Mouse (Mus musculus) left cerebral cortex, adult 6 months (tissue): ENCODE results near the gene Jkamp. TPM values are rescaled to one million over a fixed set of nuclear protein-coding genes. Genes with fewer than 3 reads are reported as not detected.

ENCODE experiments used
- long read RNA-seq, 2 experiments: library from polyadenylated mRNA; unstranded; transcript quantifications; one replicate each; pipeline ENCODE4 v2.0.0; 2019 to 2020
- polyA plus RNA-seq: library from polyadenylated mRNA; unstranded; fragments of <200 nt; fragmentation: Nextera tagmentation; gene quantifications from 2 replicates; pipeline ENCODE4 v1.2.3, GENCODE M21; 2021

The Jkamp gene
- 122 and 130 TPM in 2 replicates for polyA plus RNA-seq
- long read RNA-seq, experiment 1, transcript Jkamp-201 (7 exons, 1,292 nt) = major isoform, 69 of 127 reads
- long read RNA-seq, experiment 1, transcript Jkamp-202 (7 exons, 1,874 nt) = minor isoform, 34 of 127 reads
- long read RNA-seq, experiment 1, partial matches to known transcripts = 5 of 127 reads
- long read RNA-seq, experiment 1, other reads (novel, unspliced or antisense) = 19 of 127 reads
- long read RNA-seq, experiment 2, transcript Jkamp-206 (2 exons, 581 nt) = minor isoform, 5 of 161 reads
- long read RNA-seq, experiment 2, transcript Jkamp-202 (7 exons, 1,874 nt) = minor isoform, 43 of 161 reads
- long read RNA-seq, experiment 2, transcript Jkamp-201 (7 exons, 1,292 nt) = major isoform, 72 of 161 reads
- long read RNA-seq, experiment 2, partial matches to known transcripts = 27 of 161 reads
- long read RNA-seq, experiment 2, other reads (novel, unspliced or antisense) = 14 of 161 reads

GRCm38 (mm10) chr12:72085329-72086165 lies at the start of gene Jkamp, which contains the start of gene L3hypdh:
Jkamp (plus strand) TSS chr12:72085589.
L3hypdh (minus strand) TSS chr12:72085439.

GRCm38 (mm10) chr12:72070327-72071269 lies 14.8 kb upstream of the Jkamp start, which contains the start of gene Gpr135:
Gpr135 (minus strand) TSS chr12:72071125.

Other genes starting within 250 kb of the Jkamp start
- 5.0 and 8.7 TPM in 2 replicates for gene Gpr135, start 14.5 kb upstream of the Jkamp start, polyA plus RNA-seq
- 5.6 and 5.8 TPM in 2 replicates for gene L3hypdh, start 150 bp upstream of the Jkamp start, polyA plus RNA-seq
- gene Ccdc175, start 99.4 kb downstream of the Jkamp start, polyA plus RNA-seq = not detected in 2 replicates